Mouse (Mus musculus): Measurements from ENCODE around the gene Soga1.

The Soga1 gene

DNA sequence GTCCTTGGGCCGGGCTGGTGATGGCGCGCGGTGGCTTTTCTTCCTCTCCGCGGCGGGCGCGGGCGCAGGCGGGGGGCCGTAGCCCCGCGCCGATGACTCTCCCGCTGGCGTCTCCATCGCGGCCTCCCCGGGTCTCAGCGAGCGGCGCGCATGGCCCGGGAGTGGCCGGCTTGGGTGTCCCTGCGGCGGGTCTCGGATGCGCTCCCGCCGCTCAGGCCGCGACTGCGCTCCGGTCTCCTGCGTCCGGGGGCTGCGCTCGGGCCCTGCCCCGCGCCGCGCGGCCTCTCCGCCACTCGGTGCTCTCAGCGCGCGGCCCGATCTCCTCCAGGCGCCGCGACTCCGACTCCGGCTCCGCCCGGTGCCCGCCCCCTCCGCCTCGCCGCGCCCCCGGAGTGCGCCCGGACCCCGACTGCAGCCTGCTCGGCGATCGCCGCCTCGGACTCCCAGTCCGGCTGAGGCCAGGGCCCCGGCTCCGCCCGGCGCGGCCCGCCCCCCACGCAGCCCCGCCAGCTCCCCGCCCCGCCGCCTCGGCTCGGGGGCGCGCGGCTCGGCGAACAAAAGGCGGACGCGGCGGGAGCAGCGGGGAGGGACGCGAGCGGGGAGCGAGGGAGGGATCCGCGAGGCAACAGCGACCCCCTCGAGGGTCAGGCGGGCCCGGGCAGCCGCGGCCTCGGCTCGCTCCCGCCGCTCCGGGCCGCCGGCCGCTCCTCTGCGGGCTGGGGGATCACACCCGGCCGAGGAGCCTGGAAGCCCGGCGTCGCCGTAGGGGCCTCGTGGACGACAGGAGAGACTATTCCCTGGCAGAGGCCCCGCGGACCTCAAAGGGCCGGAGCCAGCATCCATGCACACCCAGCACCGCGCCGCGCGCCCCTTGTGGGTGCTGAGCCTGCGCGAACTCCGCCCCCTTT is at the start of gene Soga1:
Gene Soga1 (minus strand): TSS at position 462 of the 908 bp plus-strand sequence.
- DNase-seq, result peak; percentile 75

GRCm38 (mm10) chr2:157128072-157128471 is 49.0 kb upstream of the Soga1 start:
- no peak for DNase-seq

GRCm38 (mm10) chr2:157127370-157127769 is 48.3 kb upstream of the Soga1 start:
- DNase-seq, result no peak

GRCm38 (mm10) chr2:157125246-157125645 is 46.2 kb upstream of the Soga1 start:
- no peak for DNase-seq

DNA sequence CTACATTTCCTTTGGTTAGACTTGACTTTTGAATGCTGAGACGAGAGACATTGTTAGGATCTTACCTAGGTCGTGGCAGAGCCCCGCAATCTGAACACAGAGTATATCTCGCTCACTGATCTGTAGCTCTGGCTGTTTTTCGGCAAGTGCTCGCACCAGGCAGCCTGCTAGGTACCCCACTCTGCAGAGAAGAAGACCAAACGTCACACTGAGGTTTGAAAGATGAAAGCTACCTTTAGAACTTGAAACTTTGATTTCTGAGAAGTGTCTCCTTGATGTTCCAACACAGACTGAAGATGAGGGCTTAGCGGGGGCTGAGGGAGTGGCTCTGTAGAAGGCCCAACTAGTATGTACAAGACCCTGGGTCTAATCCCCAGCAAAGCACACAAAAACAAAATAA is 42.7 kb upstream of the Soga1 start:
- no peak for DNase-seq

- DNase-seq, result no peak
Measured at GRCm38 (mm10) chr2:157119075-157119474, 40.0 kb upstream of the Soga1 start.

DNA sequence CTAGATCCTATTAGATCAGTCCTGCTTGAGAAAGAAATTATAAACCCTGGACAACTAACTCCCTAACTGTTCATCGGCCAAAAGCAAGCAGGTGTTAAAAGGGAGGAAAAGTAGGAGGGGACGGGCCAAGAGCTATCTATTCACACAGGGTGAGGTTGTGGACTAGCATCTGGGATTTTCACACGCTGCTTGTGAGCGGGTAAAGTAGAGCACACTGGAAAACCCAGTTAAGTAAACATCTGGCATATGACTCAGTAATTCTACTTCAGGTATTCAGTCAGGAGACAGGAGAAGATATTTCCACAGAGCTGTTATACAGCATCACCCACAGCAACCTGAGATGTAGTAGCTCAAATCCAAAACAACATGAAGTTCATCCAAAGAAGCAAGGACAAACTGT is 39.5 kb upstream of the Soga1 start:
- no peak for DNase-seq

- no peak for DNase-seq
Measured at GRCm38 (mm10) chr2:157116964-157117363, 37.9 kb upstream of the Soga1 start.

GRCm38 (mm10) chr2:157108236-157108635 is 29.2 kb upstream of the Soga1 start:
- DNase-seq, result no peak

DNA sequence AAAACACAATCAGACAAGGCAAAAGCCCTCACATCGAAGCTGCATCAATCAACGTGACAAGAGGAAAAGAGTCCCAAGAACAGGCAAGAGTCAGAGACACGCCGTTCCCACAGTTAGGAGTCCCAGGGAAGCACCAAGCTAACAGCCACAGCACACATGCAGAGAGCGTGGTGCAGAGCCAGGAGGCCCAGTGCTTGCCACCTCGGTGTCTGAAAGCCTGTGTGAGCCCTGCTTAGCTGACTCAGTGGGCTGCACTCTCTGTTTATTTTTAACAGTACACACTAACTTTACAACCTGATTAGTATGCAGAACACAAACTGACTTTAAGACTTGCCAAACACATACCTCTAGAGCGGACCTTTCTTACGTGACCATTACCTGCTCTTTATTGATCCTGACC is 25.4 kb upstream of the Soga1 start:
- no peak for DNase-seq

- DNase-seq, result no peak
Measured at GRCm38 (mm10) chr2:157102256-157102655, 23.2 kb upstream of the Soga1 start.

DNA sequence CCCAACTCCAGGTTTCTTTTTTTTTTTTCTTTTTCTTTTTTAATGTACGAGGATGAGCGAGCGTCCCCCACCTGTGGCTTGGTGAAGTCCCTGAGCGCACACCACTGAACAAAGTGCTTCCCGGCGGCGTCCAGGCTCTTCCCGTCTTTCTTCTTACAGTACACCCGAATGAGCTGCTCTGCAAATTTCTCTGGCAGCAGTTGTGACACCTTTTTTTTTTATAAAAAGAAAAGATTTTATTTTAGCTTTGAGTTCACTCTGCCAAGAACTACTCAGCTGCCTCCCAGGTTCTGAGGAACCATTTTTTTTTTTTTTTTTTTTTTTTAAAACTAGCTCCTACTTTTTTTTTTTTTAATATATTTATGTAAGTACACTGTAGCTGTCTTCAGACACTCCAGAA is 22.6 kb upstream of the Soga1 start:
- no peak for DNase-seq

GRCm38 (mm10) chr2:157100319-157100605 is 21.2 kb upstream of the Soga1 start:
- no peak for DNase-seq

DNA sequence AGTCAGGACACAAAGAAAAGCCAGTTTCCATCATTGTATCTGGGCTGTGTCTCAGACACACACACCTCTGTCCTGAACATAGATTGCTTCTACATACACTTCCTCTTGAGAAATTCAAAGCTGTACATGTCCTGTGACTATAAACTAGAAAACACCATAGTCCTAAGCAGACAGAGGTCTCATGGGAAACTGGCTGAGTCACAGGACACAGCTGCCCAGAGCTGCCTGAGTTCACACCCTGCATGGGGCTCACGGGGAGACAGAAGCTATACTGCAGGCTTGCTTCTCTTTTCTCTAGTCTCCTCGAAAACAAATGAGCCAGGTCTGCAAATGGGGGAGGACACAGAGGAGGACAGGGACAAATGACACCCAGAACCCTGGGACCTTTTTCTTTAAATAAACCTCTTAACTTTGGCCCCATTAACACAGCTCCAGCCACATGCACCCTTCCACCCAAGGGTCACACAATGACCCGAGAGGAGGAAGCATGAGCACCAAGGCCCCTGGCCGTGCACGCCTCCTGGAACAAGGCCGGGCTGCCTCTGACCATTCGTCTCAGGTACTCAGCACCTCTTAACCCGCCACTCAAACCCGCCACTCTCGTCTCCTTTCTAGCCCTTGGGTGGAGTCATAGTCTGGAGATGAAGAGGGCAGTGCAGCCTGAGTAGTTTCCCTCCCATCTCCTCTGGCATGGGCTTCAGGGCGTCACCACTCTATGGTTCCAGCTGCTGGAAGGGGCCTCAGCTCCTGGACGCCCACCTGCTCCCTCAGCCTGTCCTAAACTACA is 20.7 kb upstream of the Soga1 start:
- peak; percentile 26 for DNase-seq

- DNase-seq, result no peak
Measured at GRCm38 (mm10) chr2:157095005-157095755, 16.1 kb upstream of the Soga1 start.

- DNase-seq, result no peak
Measured at GRCm38 (mm10) chr2:157092024-157092423, 13.0 kb upstream of the Soga1 start.

GRCm38 (mm10) chr2:157087536-157088317 is 8.7 kb upstream of the Soga1 start:
- DNase-seq, result no peak

DNA sequence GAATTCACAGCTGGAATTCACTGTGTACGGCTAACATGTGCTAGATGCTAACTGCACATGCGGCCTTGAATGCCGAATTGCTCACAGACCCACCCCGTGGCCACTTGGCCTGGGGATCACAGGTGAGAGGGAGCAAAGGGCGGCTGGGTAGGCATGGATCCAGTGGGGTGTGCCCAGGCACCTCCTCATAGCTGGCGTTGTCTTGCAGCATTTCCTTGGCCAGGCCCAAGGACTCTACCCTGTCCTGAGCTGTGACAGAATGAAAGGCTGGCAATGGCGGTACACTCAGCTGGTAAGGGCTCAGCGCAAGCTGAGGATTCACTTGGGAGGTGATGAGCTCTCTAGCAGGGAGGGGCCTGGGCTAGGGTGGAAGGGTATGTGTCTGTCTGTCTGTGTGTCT is 7.7 kb upstream of the Soga1 start, which contains the start of gene Tldc2:
Gene Tldc2 (plus strand): TSS at position 260 of the 400 bp plus-strand sequence.
- peak; percentile 40 for DNase-seq

DNA sequence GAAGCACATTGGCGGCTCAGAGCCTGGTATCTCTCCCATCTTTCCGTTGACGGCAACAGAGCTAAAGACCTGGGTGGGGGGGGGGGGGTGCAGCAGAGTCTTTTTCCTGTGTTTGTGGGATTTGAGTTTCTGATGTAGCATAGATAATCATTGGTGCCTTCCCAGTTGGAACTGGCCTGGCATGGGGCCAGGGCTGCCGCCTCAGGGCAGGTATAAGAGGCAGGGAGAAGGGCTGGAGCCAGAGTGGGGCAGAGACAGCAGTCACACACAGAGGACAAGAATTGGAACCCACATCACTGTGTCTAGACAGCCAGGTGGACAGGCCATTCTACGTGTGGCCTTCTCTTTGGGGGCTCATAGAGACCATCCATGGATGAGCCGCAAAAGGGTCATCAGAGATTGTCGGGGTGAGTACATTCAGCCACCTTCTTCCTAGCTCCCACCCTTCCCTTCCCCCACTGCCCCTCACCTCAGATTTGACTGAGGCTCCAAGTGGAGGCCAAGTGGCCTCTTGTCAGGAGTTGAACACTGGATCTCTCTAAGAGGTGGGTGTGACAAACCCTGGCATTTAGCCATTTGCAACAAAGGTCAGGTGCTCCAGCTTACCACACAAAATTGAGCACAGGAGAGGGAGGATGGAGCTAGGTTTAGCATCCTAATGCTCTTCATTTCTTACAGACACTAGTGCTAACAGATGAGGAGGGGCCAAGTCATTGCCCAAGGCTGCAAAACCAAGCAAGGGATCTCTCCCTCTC is 6.0 kb upstream of the Soga1 start:
- no peak for DNase-seq

DNA sequence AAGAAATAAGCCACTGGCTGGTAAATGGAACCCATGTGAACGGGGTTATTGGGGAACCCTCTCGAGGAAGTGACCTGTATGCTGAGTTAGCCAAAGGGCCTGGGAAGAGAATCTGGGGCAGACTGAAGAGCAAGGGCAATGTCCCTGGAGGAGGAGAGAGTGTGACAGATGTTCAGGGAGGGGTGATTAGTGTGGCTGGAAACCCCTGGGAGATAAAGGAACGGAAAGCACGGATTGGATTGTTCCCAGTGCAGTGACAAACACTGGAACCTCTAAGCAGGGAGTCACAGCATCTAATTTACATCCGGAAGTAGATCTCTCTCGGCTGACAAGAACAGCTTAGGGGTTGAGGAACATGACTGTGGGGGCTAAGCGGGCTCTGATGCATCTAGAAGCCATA is 2.9 kb upstream of the Soga1 start:
- no peak for DNase-seq

GRCm38 (mm10) chr2:157081331-157081730 is 2.3 kb upstream of the Soga1 start:
- no peak for DNase-seq

GRCm38 (mm10) chr2:157079701-157080180 is 687 bp upstream of the Soga1 start:
- DNase-seq, result no peak

Data from kidney, adult 11 months (tissue).